Mouse (Mus musculus) inflammation-experienced regulatory T-cells, adult 6 months (primary cell): ENCODE data around the gene Lima1. TPM values are rescaled to one million over a fixed set of nuclear protein-coding genes. Genes with fewer than 3 reads are reported as not detected.
A peak's percentile ranks its signal among the peaks of the same experiment; 100 is the strongest.
"Not testable (repeated sequence)": the region's sequence is repeated elsewhere in the genome, so short reads cannot be mapped to it uniquely, and the experiment has no call there.

ENCODE experiments used
- ATAC-seq: one replicate; pipeline ENCODE4 v1.8.0; 2017
- polyA plus RNA-seq, 3 experiments: library from polyadenylated mRNA; unstranded; fragments of 100-300 nt; shearing (Covaris generic); gene quantifications; one replicate each; pipeline ENCODE4 v1.2.1; 2017

The Lima1 gene
- polyA plus RNA-seq, 3 experiments from 2014 or later, result 2.2 to 2.9 (median 2.3) TPM

DNA sequence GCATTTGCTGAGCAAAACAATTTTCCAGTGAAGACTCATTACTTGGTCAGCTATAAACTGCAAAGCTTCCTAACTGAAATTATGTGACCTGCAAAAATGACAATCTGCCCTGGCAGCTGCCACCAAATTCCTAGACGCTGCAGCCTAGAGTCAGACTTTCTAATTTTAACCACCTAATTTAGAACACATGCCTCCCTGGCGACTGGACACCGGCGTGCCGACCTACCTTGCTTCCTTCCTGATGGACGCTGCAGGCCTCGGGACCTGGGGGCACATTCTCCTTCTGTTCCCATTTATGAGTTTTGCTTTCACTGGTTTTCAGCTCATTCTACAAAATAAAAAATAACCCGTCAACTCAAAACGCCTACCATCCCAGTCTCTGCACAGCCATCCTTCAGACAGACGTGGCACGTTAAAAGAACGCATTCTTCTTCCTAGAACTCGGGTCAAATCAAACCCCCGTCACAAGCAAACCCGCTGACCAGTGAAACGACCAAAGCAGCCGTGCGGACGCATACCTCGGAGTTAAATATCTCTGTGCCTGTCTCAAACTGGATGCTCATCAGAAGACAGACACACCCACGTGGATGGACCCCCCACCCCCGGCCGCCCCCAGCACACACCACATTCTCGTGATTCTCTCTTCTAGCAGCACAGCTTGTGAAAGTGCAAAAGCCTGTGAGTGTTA lies 73.2 kb downstream of the Lima1 start:
- no peak for ATAC-seq

- ATAC-seq, result no peak
These were observed 75.5 kb downstream of the Lima1 start for GRCm38 (mm10) chr15:99799706-99800105.

GRCm38 (mm10) chr15:99797898-99798297 lies 77.4 kb downstream of the Lima1 start:
- ATAC-seq, result no peak

DNA sequence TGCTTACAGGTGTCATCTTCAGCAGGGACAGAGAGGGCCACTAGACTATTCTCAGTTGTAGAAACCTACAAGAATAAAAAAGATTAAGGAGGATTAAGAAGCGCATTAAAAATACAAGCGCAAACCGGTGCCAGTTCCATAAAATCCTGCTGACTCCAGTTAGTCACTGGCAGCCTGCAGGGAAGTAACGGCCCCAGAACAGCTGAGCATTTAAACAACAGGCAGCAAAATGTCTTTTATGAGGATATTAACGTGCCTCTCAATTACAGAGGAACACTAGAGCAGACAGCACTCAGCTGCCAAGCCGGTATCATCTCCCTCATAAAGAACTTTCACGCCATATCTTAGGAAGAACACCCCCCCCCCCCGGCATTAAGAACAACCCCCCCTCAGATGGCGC lies 78.5 kb downstream of the Lima1 start:
- ATAC-seq, result no peak

GRCm38 (mm10) chr15:99796066-99796465 lies 79.2 kb downstream of the Lima1 start:
- no peak for ATAC-seq

DNA sequence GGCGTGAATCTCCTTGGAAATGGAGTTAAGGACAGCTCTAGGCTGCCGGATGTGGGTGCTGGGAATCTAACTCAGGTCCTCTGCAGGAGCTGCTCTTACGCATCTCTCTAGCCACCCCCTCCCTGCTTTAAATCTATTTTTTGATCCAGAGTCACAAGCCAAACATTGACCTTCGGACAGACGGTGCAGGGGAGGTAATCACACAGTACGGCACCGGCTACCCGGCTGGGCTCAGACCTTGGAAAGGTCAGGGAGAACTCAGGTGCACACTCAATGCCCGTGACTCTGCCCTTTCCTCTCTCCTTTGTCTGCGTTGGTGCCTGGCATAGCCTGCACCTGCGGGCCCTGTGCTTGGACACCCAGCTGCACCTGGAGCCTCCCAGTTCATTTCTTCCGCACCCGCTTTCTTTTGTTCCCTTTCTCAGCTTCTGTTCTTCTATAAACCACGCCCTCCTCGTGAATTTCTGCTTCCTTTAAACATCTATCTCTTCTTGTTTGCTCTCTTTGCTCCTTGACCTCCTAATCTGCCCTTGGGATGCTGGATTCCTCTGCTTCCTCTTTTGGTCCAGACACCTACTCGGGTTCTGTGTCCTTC lies 82.9 kb downstream of the Lima1 start:
- no peak for ATAC-seq

GRCm38 (mm10) chr15:99791003-99791402 lies 84.3 kb downstream of the Lima1 start:
- no peak for ATAC-seq

DNA sequence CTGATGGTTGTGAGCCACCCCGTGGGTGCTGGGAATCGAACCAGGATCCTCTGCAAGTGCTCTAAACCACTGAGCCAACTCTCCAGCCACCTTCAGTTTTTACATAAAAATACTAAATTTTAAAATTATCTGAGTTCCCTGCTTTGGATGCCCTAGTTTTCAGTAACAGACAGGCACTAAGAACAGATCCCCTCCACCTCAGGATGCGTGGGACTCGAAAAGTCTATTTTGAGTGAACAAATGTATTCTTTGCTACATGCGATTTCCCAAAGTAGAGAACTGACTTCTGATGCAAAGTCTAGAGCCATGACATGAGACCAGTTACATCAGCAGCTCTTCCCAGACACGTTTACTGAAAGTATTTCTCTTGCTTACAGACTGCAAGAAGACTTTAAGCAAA lies 84.8 kb downstream of the Lima1 start:
- no peak for ATAC-seq

- peak; percentile 58 for ATAC-seq
These were observed 87.6 kb downstream of the Lima1 start for GRCm38 (mm10) chr15:99787625-99788120.

DNA sequence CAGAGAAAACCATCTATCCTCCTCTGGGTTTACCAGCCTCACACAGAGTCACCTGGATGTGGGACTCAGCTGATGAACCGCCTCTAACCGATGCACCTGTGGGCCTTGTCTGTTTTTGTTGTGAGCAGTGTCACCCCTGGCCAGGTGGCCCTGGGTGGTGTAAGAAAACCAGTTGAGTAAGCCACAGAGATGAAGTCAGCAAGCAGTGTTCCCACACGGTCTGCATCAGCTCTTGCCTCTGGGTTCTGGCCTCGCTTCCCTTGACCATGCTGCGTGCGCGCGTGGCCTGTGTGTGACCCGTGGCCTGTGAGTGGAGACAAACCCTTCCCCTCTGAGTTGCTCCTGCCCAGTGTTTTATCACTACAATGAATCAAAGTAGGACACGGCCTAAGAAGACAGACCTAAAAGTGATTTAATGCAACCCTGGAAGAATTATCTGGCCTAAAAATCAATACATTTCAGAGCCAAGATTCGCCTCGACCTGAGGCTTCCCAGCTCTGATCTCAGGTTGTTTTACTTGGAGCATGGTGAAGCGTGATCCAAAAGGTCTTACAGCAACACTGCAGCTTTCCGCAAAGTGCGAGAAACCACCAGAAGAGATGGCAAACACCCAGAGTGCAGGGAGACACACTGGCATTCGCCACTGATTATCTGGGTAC lies 96.5 kb downstream of the Lima1 start:
- ATAC-seq, result no peak

DNA sequence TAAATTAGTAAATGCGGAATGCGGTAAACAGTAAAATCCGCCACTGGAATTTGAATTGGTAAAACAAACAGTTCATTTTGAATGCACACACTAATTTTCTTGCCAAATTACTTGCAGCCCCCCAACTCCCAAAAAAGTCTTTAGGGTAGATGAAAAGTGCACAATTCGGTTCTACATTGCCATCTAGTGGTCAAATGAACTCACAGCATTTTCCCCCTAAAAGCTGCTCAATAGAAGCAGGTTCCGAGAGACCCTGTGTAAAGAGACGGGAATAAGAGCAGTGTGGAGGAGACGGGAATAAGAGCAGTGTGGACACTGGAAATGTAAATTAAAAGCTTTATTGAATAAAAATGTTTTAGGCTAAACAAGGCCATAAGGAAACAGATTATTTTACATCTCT lies 97.1 kb downstream of the Lima1 start:
- no peak for ATAC-seq

GRCm38 (mm10) chr15:99772925-99773324 lies 102.3 kb downstream of the Lima1 start:
- no peak for ATAC-seq

GRCm38 (mm10) chr15:99772881-99772924 lies 102.6 kb downstream of the Lima1 start, which contains the start of gene Cers5:
Gene Cers5, minus strand, starts transcription at chr15:99772885.
- ATAC-seq, result not testable (repeated sequence)

DNA sequence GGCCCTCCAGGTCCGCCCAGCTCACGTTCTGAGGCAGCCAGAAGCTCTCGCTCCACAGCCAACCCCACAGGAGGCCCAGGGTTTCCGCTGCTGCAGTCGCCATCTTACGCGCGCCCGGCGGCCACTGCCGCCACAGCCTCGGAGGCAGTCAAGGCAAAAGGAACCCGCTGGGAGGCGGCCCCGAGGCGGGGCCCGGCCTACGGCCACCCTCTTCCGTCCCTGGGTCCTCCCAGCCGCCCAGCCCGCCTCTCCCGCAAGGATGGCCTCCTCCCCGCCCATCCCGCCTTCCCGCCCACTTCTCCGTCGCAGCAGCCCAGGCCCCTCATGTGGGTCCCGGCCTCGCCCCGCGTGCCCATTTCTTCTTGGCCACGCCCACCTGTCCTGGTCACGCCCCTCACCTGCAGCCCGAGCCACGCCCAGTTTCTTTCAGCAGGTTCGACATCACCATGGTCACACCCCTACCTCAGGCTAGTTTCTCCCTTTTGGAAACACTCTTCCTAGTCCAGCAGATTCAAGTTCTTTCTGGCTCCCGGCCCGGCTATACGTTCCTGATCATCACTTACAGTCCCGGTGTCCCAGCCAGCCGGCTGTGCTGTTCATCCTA lies 102.9 kb downstream of the Lima1 start:
- ATAC-seq, result peak; percentile 76

- ATAC-seq, result peak; percentile 47
These were observed 103.5 kb downstream of the Lima1 start for GRCm38 (mm10) chr15:99771601-99772276.

DNA sequence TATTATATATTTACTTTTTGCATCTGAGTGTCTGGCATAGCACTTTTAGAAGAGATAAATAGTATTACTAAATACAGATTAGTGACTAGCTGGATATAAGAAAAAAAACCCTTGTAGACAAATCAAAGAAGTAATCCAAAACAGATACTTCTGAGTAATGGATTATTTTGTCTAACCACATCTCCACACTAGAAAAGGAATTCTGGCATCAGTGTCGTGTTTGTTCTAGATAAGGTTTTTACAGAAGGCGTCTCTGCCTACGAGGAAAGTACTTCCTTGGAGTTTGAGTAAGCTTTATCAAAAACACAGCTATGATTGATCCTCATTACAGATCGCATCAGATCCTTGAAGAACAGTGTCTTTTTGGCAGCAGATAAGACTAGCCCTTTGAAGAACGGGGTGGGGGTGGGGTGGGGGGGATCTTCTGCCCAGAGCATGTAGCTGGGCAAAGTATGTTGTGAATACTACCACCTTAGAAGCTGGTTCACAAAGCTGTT lies 104.2 kb downstream of the Lima1 start:
- no peak for ATAC-seq

DNA sequence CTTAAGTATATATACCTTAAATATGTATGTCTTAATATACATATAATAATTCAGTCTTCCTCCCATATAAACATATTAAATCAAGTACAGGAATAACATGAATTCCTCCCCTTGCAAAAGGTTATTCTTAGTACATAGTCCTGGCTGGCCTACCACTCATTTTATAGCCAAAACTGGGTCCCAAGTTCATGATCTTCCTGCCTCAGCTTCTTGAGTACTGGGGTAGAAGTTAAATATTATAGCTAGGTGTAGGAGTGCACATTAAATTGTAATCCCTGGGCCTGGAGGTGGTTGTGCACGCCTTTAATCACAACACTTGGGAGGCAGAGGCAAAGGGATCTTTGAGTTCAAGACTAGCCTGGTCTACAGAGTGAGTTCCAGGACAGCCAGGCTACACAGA lies 106.5 kb downstream of the Lima1 start:
- no peak for ATAC-seq

DNA sequence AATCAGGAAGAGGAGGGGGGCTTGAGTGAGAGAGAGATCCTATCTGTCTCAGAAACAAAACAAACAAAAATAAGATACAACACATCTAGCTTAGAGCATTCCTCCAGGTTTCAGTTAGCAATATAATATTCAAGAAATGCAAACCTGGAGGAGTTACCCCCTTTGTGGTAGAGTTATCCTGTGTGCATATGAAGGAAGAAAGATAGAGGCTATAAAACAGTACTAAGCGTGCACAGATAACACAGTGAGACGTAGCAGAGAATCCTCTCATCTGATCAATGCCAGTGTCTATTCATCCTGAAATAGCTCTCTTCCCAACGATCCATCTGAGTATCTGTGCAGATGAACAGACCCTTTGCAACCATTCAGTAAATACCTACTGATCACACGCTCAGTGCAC lies 107.8 kb downstream of the Lima1 start:
- ATAC-seq, result no peak

GRCm38 (mm10) chr15:99754204-99754603 lies 121.1 kb downstream of the Lima1 start:
- no peak for ATAC-seq

- ATAC-seq, result no peak
These were observed 135.0 kb downstream of the Lima1 start for GRCm38 (mm10) chr15:99740229-99740628.

GRCm38 (mm10) chr15:99736675-99737074 lies 138.6 kb downstream of the Lima1 start:
- ATAC-seq, result no peak

- ATAC-seq, result no peak
These were observed 139.6 kb downstream of the Lima1 start for GRCm38 (mm10) chr15:99735631-99736030.

GRCm38 (mm10) chr15:99733186-99733585 lies 142.1 kb downstream of the Lima1 start:
- ATAC-seq, result no peak
